Mouse (Mus musculus) stomach, postnatal 0 days (tissue): ENCODE results near the gene St8sia6.

Experiments
- CTCF ChIP-seq: IDR thresholded peaks from 2 replicates; pipeline ENCODE4 v1.5.1; 2016; ENCODE audit warnings: antibody characterized with exemption, low read depth, mild to moderate bottlenecking, moderate library complexity
- EP300 ChIP-seq: optimal IDR thresholded peaks from 2 replicates; pipeline ENCODE3; 2016; ENCODE audit warnings: antibody characterized with exemption

DNA sequence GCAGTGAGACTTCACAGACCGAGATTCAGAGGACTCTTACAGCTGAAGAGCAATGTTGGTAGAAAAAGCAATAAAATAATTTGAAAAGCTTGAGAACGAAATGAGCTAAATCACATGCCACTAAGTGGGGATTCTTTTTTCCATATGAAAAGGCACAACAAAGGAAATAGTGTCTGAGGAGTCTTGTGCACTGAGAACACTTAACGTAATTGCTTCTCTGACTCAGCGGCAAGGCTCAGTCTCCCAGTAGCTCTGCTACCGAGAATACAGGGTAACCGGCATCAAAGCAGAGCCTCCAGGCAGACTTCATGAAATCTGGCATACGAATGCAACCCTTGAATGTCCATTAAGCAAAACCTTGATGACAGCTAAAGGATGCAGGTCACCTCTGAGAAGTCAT is 55.2 kb downstream of the St8sia6 start:
- no peak for TF ChIP-seq EP300
- no peak for TF ChIP-seq CTCF
